In genomic region chr13:52709580-52709979, GRCm38 (mm10) we compare ENCODE assay signal across 17 mouse cellular contexts.
"Had no signal": no experiment of that assay in that cellular context is flagged by ENCODE, and none has a peak within 500 bp of the region (broad histone marks: within the 10 kb centered on the region; RNA-seq: fewer than 3 reads in every experiment).

No protein-coding gene starts in this region.

- H3K36me3 ChIP-seq: lung, embryonic 15.5 days; midbrain, embryonic 13.5 days; midbrain, embryonic 15.5 days; neural tube, embryonic 12.5 days; stomach, embryonic 15.5 days had no signal

- H3K4me1 ChIP-seq: lung, embryonic 15.5 days; midbrain, embryonic 13.5 days; neural tube, embryonic 12.5 days; stomach, embryonic 15.5 days had no signal

- H3K4me3 ChIP-seq: lung, embryonic 15.5 days; megakaryocyte, embryonic 14.5 days; midbrain, embryonic 13.5 days; midbrain, embryonic 15.5 days; neural tube, embryonic 12.5 days; stomach, embryonic 15.5 days had no signal

- H3K4me2 ChIP-seq: lung, embryonic 15.5 days; midbrain, embryonic 11.5 days; midbrain, embryonic 13.5 days; midbrain, embryonic 15.5 days; neural tube, embryonic 12.5 days; stomach, embryonic 15.5 days had no signal

- H3K27me3 ChIP-seq: midbrain, embryonic 15.5 days; neural tube, embryonic 12.5 days; stomach, embryonic 15.5 days had no signal

- ATAC-seq: lung, postnatal 0 days; midbrain, embryonic 13.5 days; midbrain, embryonic 15.5 days had no signal

- DNase-seq: lung, adult 2 months; lung, postnatal 14 days; lung, postnatal 36 days; right cerebral cortex, postnatal 14 days; thymus, adult 2 months; thymus, postnatal 25 days; thymus, postnatal 4 days had no signal

- H3K9me3 ChIP-seq: lung, embryonic 15.5 days; megakaryocyte, embryonic 14.5 days; midbrain, embryonic 13.5 days; midbrain, embryonic 15.5 days; neural tube, embryonic 12.5 days; stomach, embryonic 15.5 days had no signal

- H3K27ac ChIP-seq: lung, embryonic 15.5 days; macrophage; midbrain, embryonic 13.5 days; midbrain, embryonic 15.5 days; neural tube, embryonic 12.5 days; stomach, embryonic 15.5 days; stomach, postnatal 0 days had no signal

- H3K9ac ChIP-seq: lung, embryonic 15.5 days; midbrain, embryonic 13.5 days; midbrain, embryonic 15.5 days; neural tube, embryonic 12.5 days; stomach, embryonic 15.5 days had no signal
